Mouse (Mus musculus): ENCODE results near the gene Zswim9. TPM values are rescaled to one million over a fixed set of nuclear protein-coding genes. Genes with fewer than 3 reads are reported as not detected.

The Zswim9 gene
- polyA plus RNA-seq, 1 experiment from 2014 or later = 9.7 TPM

DNA sequence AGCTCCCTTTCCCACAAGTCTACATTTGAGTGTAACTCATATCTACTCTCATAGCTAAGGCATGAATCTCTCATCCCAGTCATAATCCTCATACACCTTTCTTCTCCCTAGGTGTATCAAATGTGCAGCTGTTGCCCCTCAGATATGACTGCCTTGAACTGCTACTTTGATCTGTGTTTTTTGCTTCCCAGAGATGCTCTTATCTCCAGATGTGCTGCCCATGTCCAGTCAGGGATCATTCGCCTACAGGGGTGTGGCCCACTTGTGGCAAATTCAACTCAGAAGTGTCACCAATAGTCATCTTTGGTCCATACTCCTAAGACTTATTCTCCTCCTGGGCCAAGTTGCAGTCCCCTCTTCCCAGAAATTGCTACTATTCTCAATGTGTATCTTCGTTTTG is 688 bp downstream of the Zswim9 start:
- H3K4me3 ChIP-seq (ENCODE audit: low read length) = peak overlapping the region; percentile 85
- H3K27ac ChIP-seq (ENCODE audit: low read length) = peak overlapping the region; percentile 83; the same call in 1 of the 2 replicates
- peaks cover 4% of the 10 kb centered on the region; the same call in 1 of the 2 replicates for H3K4me1 ChIP-seq (replicated peaks; ENCODE audit: control insufficient read depth, insufficient read depth, low read length)
- no peaks in the 10 kb centered on the region for H3K27me3 ChIP-seq (ENCODE audit: control insufficient read depth, insufficient read depth, low read depth, low read length)
- WGBS = 17% methylated on average over 2 of the region's 2 CpGs
- no peaks in the 10 kb centered on the region for H3K9me3 ChIP-seq (ENCODE audit: control insufficient read depth, low read length)
- ATAC-seq (ENCODE audit: low read depth) = no peak
- H3K4me2 ChIP-seq (ENCODE audit: low read depth, low read length) = peak overlapping the region; percentile 79
- H3K9ac ChIP-seq (ENCODE audit: low read length) = peak overlapping the region; percentile 91
- H3K36me3 ChIP-seq (ENCODE audit: control insufficient read depth, insufficient read depth, low read length) = peaks cover 34% of the 10 kb centered on the region

DNA sequence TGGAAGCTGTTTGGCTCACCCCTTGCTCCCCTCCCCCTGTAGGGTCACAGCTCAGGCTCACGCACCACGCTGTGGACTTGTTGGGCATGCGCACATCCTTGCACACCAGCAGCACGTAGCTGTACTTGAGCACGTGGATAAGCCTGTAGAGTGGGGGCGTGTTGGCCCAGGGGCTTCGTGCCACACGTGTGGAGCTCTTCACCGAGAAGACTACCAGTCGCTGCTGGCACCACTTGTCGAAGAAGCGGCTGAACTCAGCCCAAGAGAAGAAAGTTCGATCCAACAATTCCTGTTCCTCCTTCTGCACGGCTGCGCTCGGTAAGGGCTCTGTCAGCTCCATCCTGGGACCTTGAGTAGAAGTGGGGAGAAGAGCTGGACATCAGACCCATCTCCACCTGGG is 1.4 kb downstream of the Zswim9 start, which contains the start of gene Lig1:
Gene Lig1 (plus strand): TSS at position 203 of the 400 bp plus-strand sequence.
- H3K36me3 ChIP-seq (ENCODE audit: control insufficient read depth, insufficient read depth, low read length) = peaks cover 31% of the 10 kb centered on the region
- ATAC-seq (ENCODE audit: low read depth) = no peak
- no peaks in the 10 kb centered on the region for H3K9me3 ChIP-seq (ENCODE audit: control insufficient read depth, low read length)
- 95% methylated on average over 16 of the region's 16 CpGs for WGBS
- H3K9ac ChIP-seq (ENCODE audit: low read length) = peak within 1 kb of the TSS; percentile 91
- H3K4me1 ChIP-seq (replicated peaks; ENCODE audit: control insufficient read depth, insufficient read depth, low read length) = peaks cover 4% of the 10 kb centered on the region; the same call in 1 of the 2 replicates
- H3K4me3 ChIP-seq (ENCODE audit: low read length) = peak within 1 kb of the TSS; percentile 85
- no peaks in the 10 kb centered on the region for H3K27me3 ChIP-seq (ENCODE audit: control insufficient read depth, insufficient read depth, low read depth, low read length)
- peak within 1 kb of the TSS; percentile 83; the same call in 1 of the 2 replicates for H3K27ac ChIP-seq (ENCODE audit: low read length)
- H3K4me2 ChIP-seq (ENCODE audit: low read depth, low read length) = peak within 1 kb of the TSS; percentile 79

- ATAC-seq (ENCODE audit: low read depth) = no peak
- no peak overlapping the region for H3K4me2 ChIP-seq (ENCODE audit: low read depth, low read length)
- no peaks in the 10 kb centered on the region for H3K27me3 ChIP-seq (ENCODE audit: control insufficient read depth, insufficient read depth, low read depth, low read length)
- no peak overlapping the region for H3K27ac ChIP-seq (ENCODE audit: low read length)
- 69% methylated on average over 1 of the region's 1 CpGs for WGBS
- no peaks in the 10 kb centered on the region for H3K9me3 ChIP-seq (ENCODE audit: control insufficient read depth, low read length)
- no peaks in the 10 kb centered on the region for H3K4me1 ChIP-seq (replicated peaks; ENCODE audit: control insufficient read depth, insufficient read depth, low read length)
- no peak overlapping the region for H3K4me3 ChIP-seq (ENCODE audit: low read length)
- no peak overlapping the region for H3K9ac ChIP-seq (ENCODE audit: low read length)
- H3K36me3 ChIP-seq (ENCODE audit: control insufficient read depth, insufficient read depth, low read length) = peaks cover 20% of the 10 kb centered on the region
Measured at GRCm38 (mm10) chr7:13271704-13272103, 6.8 kb downstream of the Zswim9 start.

- no peak overlapping the region for H3K4me2 ChIP-seq (ENCODE audit: low read depth, low read length)
- no peak overlapping the region for H3K4me3 ChIP-seq (ENCODE audit: low read length)
- no peak overlapping the region for H3K27ac ChIP-seq (ENCODE audit: low read length)
- H3K9ac ChIP-seq (ENCODE audit: low read length) = no peak overlapping the region
- H3K36me3 ChIP-seq (ENCODE audit: control insufficient read depth, insufficient read depth, low read length) = peaks cover 7% of the 10 kb centered on the region; the same call in 1 of the 2 replicates
- no peaks in the 10 kb centered on the region for H3K27me3 ChIP-seq (ENCODE audit: control insufficient read depth, insufficient read depth, low read depth, low read length)
- 77% methylated on average over 11 of the region's 11 CpGs for WGBS
- H3K9me3 ChIP-seq (ENCODE audit: control insufficient read depth, low read length) = no peaks in the 10 kb centered on the region
- ATAC-seq (ENCODE audit: low read depth) = no peak; the same call in 1 of the 2 replicates
- H3K4me1 ChIP-seq (replicated peaks; ENCODE audit: control insufficient read depth, insufficient read depth, low read length) = no peaks in the 10 kb centered on the region
Measured at GRCm38 (mm10) chr7:13269394-13269793, 9.1 kb downstream of the Zswim9 start.

DNA sequence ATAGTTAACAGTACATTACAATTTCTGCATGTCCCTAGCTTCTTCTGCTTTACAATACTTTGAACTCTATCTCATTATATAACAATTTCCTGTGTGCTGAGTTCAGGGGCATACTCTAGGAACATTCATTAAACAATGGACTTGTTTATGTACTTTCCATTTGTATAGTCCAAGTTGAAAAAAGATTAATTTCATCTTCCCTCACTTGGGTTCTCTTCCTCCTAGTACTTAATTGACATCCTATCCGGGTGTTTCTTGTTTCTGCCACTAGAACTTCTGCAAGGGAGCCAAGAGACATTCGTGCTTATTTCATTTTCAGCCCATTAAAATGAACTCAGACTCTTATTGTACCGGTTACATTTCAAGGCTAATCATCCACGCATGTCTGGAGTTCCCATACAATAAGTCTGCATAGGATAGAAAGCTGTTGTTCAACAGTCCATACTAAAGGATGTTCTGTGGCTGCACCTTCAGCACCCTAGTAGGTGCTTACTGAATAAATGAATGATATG is 9.7 kb downstream of the Zswim9 start:
- ATAC-seq (ENCODE audit: low read depth) = peak; percentile 62
- WGBS = 72% methylated on average over 4 of the region's 4 CpGs
- peaks cover 3% of the 10 kb centered on the region; the same call in 1 of the 2 replicates for H3K36me3 ChIP-seq (ENCODE audit: control insufficient read depth, insufficient read depth, low read length)
- no peak overlapping the region for H3K4me3 ChIP-seq (ENCODE audit: low read length)
- H3K4me2 ChIP-seq (ENCODE audit: low read depth, low read length) = no peak overlapping the region
- no peaks in the 10 kb centered on the region for H3K27me3 ChIP-seq (ENCODE audit: control insufficient read depth, insufficient read depth, low read depth, low read length)
- no peak overlapping the region for H3K27ac ChIP-seq (ENCODE audit: low read length)
- H3K9me3 ChIP-seq (ENCODE audit: control insufficient read depth, low read length) = no peaks in the 10 kb centered on the region
- no peaks in the 10 kb centered on the region for H3K4me1 ChIP-seq (replicated peaks; ENCODE audit: control insufficient read depth, insufficient read depth, low read length)
- H3K9ac ChIP-seq (ENCODE audit: low read length) = no peak overlapping the region

DNA sequence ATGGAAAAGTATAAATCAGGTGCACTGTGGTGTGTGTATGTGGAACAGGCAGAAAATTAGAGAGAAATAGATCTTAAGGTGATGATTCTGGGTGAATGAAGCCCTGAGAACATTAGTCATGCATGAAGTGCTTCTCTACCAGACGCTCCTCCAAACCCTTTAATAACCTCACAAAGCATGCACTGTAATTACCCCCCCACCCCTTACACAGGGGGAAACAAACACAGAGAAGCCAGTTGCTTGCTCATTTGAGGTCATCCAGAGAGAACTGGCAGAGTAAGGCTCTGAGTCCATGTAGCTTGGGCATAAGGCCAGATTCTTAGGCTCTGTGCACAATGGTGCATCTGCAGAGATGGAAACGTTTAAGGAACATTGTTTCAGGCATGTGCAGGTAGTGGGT is 14.1 kb downstream of the Zswim9 start:
- no peaks in the 10 kb centered on the region for H3K9me3 ChIP-seq (ENCODE audit: control insufficient read depth, low read length)
- H3K36me3 ChIP-seq (ENCODE audit: control insufficient read depth, insufficient read depth, low read length) = no peaks in the 10 kb centered on the region
- H3K27me3 ChIP-seq (ENCODE audit: control insufficient read depth, insufficient read depth, low read depth, low read length) = no peaks in the 10 kb centered on the region
- no peak overlapping the region for H3K9ac ChIP-seq (ENCODE audit: low read length)
- ATAC-seq (ENCODE audit: low read depth) = no peak
- H3K27ac ChIP-seq (ENCODE audit: low read length) = no peak overlapping the region
- no peaks in the 10 kb centered on the region for H3K4me1 ChIP-seq (replicated peaks; ENCODE audit: control insufficient read depth, insufficient read depth, low read length)
- no peak overlapping the region for H3K4me3 ChIP-seq (ENCODE audit: low read length)
- 65% methylated on average over 2 of the region's 2 CpGs for WGBS
- H3K4me2 ChIP-seq (ENCODE audit: low read depth, low read length) = no peak overlapping the region

DNA sequence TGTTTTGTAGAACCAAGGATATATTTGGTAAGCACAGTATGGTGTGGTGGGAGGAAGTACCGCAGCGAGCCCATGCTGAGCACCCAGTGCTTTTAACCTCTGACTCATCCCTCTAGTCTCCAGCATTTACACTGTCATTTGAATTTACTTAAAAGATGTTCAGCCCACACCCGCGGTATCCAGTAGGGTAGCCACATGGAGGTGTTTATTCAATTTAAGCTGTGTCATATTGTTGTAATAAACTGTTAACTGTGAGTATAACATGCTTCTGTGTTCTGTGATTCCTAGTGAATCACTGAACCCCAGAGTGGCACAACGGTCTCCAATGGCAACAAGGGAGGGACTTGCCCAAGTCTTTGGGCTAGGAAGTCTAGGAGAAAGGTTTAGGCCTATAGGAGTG is 14.7 kb downstream of the Zswim9 start:
- Histone ChIP-seq H3K27me3 (ENCODE audit: control insufficient read depth, insufficient read depth, low read depth, low read length) (no peaks in the 10 kb centered on the region), H3K9ac (ENCODE audit: low read length) (no peak overlapping the region), H3K4me3 (ENCODE audit: low read length) (no peak overlapping the region), H3K27ac (ENCODE audit: low read length) (no peak overlapping the region), H3K36me3 (ENCODE audit: control insufficient read depth, insufficient read depth, low read length) (no peaks in the 10 kb centered on the region), H3K4me2 (ENCODE audit: low read depth, low read length) (no peak overlapping the region), H3K4me1 (replicated peaks; ENCODE audit: control insufficient read depth, insufficient read depth, low read length) (no peaks in the 10 kb centered on the region), H3K9me3 (ENCODE audit: control insufficient read depth, low read length) (no peaks in the 10 kb centered on the region)
- ATAC-seq (ENCODE audit: low read depth) = no peak
- 78% methylated on average over 5 of the region's 5 CpGs for WGBS

- H3K4me2 ChIP-seq (ENCODE audit: low read depth, low read length) = no peak overlapping the region
- H3K36me3 ChIP-seq (ENCODE audit: control insufficient read depth, insufficient read depth, low read length) = no peaks in the 10 kb centered on the region
- no peaks in the 10 kb centered on the region for H3K4me1 ChIP-seq (replicated peaks; ENCODE audit: control insufficient read depth, insufficient read depth, low read length)
- H3K27me3 ChIP-seq (ENCODE audit: control insufficient read depth, insufficient read depth, low read depth, low read length) = no peaks in the 10 kb centered on the region
- 35% methylated on average over 50 of the region's 50 CpGs for WGBS
- no peaks in the 10 kb centered on the region for H3K9me3 ChIP-seq (ENCODE audit: control insufficient read depth, low read length)
- H3K9ac ChIP-seq (ENCODE audit: low read length) = no peak overlapping the region
- no peak overlapping the region for H3K27ac ChIP-seq (ENCODE audit: low read length)
- ATAC-seq (ENCODE audit: low read depth) = no peak
- H3K4me3 ChIP-seq (ENCODE audit: low read length) = no peak overlapping the region
Measured at GRCm38 (mm10) chr7:13260746-13261700, 17.5 kb downstream of the Zswim9 start.

- Histone ChIP-seq H3K9me3 (ENCODE audit: control insufficient read depth, low read length) (no peaks in the 10 kb centered on the region), H3K27me3 (ENCODE audit: control insufficient read depth, insufficient read depth, low read depth, low read length) (no peaks in the 10 kb centered on the region), H3K4me1 (replicated peaks; ENCODE audit: control insufficient read depth, insufficient read depth, low read length) (no peaks in the 10 kb centered on the region), H3K9ac (ENCODE audit: low read length) (no peak within 1 kb of the TSS), H3K27ac (ENCODE audit: low read length) (no peak within 1 kb of the TSS), H3K4me2 (ENCODE audit: low read depth, low read length) (no peak within 1 kb of the TSS), H3K36me3 (ENCODE audit: control insufficient read depth, insufficient read depth, low read length) (no peaks in the 10 kb centered on the region), H3K4me3 (ENCODE audit: low read length) (no peak within 1 kb of the TSS)
- ATAC-seq (ENCODE audit: low read depth) = no peak
Measured at GRCm38 (mm10) chr7:13212720-13213119, 65.8 kb downstream of the Zswim9 start, which contains the start of gene Vmn1r89. TSS of gene Vmn1r89 (plus strand) at chr7:13213020.
